Mouse (Mus musculus) lung, postnatal 10 days (tissue): ENCODE measurements around the gene Them7.

Source experiments
- DNase-seq: peaks from one replicate; pipeline ENCODE4 v3.0.0; 2021

Gene Them7

DNA sequence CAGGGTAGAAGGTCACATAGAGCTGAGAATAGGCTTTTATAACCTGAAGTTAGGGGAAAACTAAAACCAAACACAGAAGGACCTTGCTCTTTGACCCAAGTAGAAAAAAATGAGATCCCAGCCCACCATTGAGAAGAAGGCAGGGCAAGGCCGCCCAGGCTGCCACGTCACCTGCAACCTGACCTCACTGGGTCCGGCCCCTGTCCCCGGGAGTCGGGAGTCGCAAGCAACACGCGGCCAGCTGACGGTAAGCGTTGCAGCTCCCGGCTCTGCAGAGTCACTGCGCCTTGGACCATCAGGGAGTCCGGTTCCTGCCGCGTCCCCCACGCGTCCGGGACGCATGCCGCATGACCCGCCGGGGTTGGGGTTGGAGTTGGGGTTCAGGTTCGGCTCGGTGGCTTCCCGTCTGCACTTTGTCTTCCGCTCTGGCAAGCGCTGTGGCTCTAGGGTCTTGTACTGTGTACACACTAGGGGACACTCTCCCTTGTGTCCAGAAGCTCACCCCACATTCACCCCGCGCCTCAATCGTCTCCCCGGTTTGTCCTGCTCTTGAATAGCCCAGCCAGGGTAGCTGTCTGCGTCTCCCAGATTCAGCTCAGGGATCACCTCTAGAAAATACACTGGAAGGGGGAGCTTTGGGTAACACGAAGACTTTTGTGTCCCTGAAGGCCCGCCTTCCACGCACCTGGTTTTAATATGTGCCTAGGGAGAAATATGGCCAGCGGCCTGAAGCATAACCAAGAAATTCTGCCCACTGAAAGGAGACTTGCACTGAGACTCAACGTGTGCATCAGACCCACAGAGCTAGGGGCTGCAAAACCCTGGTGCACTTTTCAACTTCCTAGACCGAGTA lies at the start of gene Them7:
Them7 (plus strand) TSS at position 187 of the 853 bp plus-strand sequence.
- peak; percentile 3 for DNase-seq

- no peak for DNase-seq
Measured at GRCm38 (mm10) chr2:105178871-105179270, 45.2 kb upstream of the Them7 start.

DNA sequence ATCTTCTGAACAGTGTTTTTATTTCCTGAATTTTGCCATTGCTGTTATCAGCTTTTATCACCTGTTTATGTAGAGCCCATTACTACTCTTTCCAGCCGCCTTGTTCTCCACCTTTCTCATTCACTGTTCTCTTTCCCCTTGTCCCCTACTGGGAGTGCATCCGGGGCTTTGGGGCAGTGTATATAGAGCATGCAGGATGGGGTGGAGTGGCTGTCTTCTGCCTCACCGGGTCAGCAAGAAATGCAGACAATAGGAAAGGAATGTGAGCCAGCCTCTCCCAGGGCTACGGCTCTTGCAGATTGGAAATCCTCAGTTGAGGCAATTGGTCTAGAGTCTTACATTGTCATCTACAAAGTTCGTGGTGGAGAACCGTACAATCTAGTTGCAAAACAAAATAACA lies 41.6 kb upstream of the Them7 start:
- DNase-seq, result peak; percentile 5

DNA sequence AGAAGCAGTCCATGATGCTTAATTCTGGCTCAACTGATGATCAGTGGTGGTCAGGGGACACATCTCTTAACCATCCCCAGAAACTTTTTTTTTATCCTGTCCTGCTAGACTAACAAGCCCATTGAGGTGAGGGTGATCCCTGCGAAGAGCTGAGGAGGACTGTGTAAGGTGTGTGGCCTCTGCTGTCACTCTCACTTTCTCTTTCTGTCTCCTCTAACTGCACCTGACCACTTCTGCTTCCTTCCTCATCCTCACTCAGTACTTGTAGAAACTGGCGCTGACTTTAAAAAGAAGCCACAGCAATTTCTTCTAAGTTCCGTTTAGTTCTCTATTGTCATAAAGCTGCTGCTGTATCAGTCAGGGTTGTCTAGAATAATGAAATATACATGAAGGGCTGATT lies 39.0 kb upstream of the Them7 start:
- DNase-seq, result no peak

GRCm38 (mm10) chr2:105185768-105186529 lies 38.2 kb upstream of the Them7 start:
- no peak for DNase-seq

- DNase-seq, result no peak
Measured at GRCm38 (mm10) chr2:105186591-105186990, 37.5 kb upstream of the Them7 start.

DNA sequence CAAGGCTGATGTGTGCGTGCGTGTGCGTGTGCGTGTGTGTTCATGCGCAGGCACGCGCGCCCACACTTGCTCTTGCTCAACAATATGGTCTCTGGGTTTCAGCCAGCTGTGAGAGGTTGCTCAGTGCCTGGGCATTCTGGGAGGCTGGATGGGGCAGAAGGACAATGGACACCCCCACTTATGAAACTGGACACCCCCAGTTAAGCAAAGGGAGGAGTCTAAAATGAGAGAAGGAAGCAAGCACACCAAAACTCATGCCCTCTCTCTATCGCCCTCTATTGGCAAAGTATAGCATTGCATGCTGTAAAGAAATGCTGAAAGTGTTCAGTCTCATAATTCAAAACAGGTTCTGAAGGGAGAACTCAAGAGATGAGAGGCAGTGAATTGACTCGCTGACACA lies 35.9 kb upstream of the Them7 start:
- DNase-seq, result no peak

GRCm38 (mm10) chr2:105189352-105189751 lies 34.8 kb upstream of the Them7 start:
- peak; percentile 12 for DNase-seq

- DNase-seq, result no peak
Measured at GRCm38 (mm10) chr2:105200152-105200551, 24.0 kb upstream of the Them7 start.

DNA sequence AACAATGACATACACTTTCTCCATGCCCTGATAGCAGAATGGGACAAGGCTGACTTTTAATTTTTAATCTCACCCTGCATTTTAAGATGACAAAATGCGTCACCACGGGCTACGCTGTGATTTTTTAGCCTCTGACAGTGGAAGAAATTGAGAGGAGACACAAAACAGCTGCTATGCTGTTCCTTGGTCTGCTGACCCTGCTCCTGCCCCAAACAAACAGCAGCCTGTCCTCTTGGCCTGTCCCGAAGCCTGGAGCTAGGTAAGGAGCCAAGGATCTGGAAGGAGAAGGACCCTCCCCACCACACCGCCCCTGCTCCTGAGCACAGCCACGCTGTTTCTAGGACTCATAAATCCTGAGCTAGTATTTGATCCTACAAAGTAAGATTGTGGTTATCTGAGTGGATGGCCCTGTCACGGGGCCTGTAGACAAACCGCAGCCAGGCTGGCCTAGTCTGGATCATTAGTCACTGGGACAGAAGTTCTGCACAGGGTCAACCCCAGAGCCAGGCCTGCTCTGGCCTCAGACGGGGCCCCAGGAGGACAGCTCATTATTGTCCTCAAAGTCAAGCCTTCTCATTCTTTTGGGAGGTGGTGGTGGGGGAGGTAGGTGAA lies 17.5 kb upstream of the Them7 start:
- DNase-seq, result peak; percentile 22

- DNase-seq, result no peak
Measured at GRCm38 (mm10) chr2:105212839-105213238, 11.3 kb upstream of the Them7 start.

GRCm38 (mm10) chr2:105215914-105216313 lies 8.2 kb upstream of the Them7 start:
- no peak for DNase-seq

DNA sequence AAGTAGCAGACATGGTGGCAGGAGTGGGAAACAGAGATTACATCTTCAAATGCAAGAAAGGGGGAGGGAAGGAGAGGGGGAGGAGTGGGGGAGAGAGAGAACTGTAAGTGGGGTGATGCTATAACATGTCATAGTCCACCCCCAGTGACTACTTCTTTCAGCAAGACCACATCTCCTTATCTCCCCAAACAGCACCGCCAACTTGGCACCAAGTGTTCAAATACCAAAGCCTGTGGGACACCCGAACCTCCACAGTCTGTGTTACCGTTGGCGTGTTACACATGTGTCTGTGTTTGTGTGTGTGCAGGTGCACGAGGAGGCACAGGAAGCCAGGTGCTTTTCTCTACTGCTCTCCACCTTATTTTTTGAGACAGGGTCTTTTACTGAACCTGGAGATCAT lies 4.9 kb upstream of the Them7 start:
- DNase-seq, result no peak

DNA sequence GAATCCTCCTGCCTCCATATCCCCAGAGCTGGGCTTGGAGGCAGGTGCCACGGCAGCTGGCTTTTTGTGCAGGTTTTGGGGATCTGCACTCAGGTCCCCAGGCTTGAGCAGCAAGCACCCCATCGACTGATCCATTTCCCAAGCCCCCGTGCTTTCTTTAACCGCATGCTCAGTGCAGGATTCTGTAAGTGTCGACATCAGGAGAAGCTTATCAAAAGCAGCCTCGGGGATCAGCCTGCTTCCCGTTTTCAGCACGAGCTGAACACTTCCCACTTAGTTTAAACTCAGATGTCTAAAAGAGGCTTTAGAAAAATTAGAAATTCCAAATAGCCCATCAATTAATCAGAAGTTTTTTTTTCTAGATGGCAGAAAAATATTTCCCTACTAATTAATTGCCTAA lies 4.5 kb upstream of the Them7 start:
- DNase-seq, result no peak

- no peak for DNase-seq
Measured at GRCm38 (mm10) chr2:105220738-105221303, 3.3 kb upstream of the Them7 start.

DNA sequence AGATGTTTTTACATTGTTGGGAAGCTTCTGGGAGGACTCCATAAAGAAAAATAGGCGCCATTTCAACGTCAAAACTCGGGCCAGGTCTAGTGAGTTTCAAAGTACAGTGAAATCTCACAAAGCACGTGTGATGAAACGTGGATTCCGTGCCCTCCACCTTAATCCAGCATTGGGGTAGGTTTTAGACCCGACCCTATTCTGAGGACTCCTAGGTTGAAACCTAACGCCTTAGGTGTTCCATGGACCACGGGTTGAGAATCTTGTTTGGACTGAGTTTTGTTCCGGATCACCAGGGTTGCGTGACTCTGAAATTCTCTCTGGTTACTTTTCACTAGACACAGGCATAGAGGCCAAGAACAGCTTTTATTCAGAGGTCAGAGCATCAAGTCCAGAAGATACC lies 514 bp upstream of the Them7 start:
- no peak for DNase-seq

GRCm38 (mm10) chr2:105224987-105225375 lies 861 bp downstream of the Them7 start:
- no peak for DNase-seq

GRCm38 (mm10) chr2:105226297-105226958 lies 2.3 kb downstream of the Them7 start:
- no peak for DNase-seq

GRCm38 (mm10) chr2:105228416-105228815 lies 4.3 kb downstream of the Them7 start:
- no peak for DNase-seq

GRCm38 (mm10) chr2:105230333-105230732 lies 6.2 kb downstream of the Them7 start:
- peak; percentile 71 for DNase-seq

DNA sequence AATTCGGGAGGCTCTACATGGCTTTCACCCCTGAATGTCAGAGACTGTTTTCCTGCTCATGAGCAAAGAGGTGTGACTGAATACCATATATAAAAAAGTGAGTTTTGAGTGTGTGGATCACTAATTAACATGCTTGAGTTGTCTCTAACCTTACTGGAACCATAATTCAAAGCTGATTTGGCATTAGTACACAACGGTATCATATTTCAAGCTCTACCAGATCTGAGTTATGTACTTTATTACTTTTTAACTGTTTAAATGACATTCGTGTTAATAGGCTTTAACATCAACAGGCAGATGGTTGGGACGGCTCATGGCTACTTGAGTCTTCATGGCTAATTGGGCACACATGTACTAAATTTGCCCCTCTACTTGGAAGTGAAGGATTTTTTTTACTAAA lies 8.3 kb downstream of the Them7 start:
- DNase-seq, result no peak

- DNase-seq, result no peak
Measured at GRCm38 (mm10) chr2:105234278-105234677, 10.2 kb downstream of the Them7 start.
